Mouse (Mus musculus) forebrain, embryonic 16.5 days (tissue): ENCODE results near the gene Dusp12. TPM values are rescaled to one million over a fixed set of nuclear protein-coding genes. Genes with fewer than 3 reads are reported as not detected.

Source experiments
- ATAC-seq: fragments of 200-750 bp; cut with Nextera tagmentation; 2 replicates; pipeline ENCODE4 v1.8.0; 2017; ENCODE audit warnings: mild to moderate bottlenecking, moderate library complexity
- H3K27ac ChIP-seq: fragments of 300-500 bp; sonication (generic); 2 replicates; pipeline ENCODE4 v1.5.1; 2014; ENCODE audit warnings: low read length, control low read depth
- H3K27me3 ChIP-seq: fragments of 300-500 bp; sonication (generic); replicated peaks from 2 replicates; pipeline ENCODE4 v1.6.1; 2014; ENCODE audit warnings: low read length; ENCODE audit not compliant: control insufficient read depth, insufficient read depth
- H3K36me3 ChIP-seq: fragments of 300-500 bp; sonication (generic); 2 replicates; pipeline ENCODE4 v1.6.1; 2014; ENCODE audit not compliant: control insufficient read depth, insufficient read depth
- H3K4me1 ChIP-seq: fragments of 300-500 bp; sonication (generic); replicated peaks from 2 replicates; pipeline ENCODE4 v1.6.1; 2014; ENCODE audit warnings: low read length; ENCODE audit not compliant: control insufficient read depth, insufficient read depth
- H3K4me2 ChIP-seq: fragments of 300-500 bp; sonication (generic); 2 replicates; pipeline ENCODE4 v1.6.1; 2014; ENCODE audit warnings: mild to moderate bottlenecking, low read length, control low read depth
- H3K4me3 ChIP-seq: fragments of 300-500 bp; sonication (generic); replicated peaks from 2 replicates; pipeline ENCODE4 v1.5.1; 2014; ENCODE audit warnings: mild to moderate bottlenecking, low read length, control low read depth
- H3K9ac ChIP-seq: fragments of 300-500 bp; sonication (generic); replicated peaks from 2 replicates; pipeline ENCODE4 v1.6.1; 2014; ENCODE audit warnings: low read depth, low read length, control low read depth
- H3K9me3 ChIP-seq: fragments of 300-500 bp; sonication (generic); 2 replicates; pipeline ENCODE4 v1.6.1; 2016; ENCODE audit warnings: low read length; ENCODE audit not compliant: control insufficient read depth
- WGBS: fragments of 180-500 bp; shearing (Covaris S2); extraction: QIAGEN DNeasy Blood & Tissue Kit; methylation state at CpG from one replicate; pipeline ENCODE4 v1.1.7; 2014; 5-methylcytosine and 5-hydroxymethylcytosine counted together
- polyA plus RNA-seq: library from polyadenylated mRNA; unstranded; fragments of >200 nt; fragmentation: Nextera tagmentation; extraction: Ambion mirVana; gene quantifications from 2 replicates; pipeline ENCODE4 v1.2.1, GENCODE M21; 2015

The Dusp12 gene
- polyA plus RNA-seq, 1 experiment from 2014 or later, result 39.2 TPM

DNA sequence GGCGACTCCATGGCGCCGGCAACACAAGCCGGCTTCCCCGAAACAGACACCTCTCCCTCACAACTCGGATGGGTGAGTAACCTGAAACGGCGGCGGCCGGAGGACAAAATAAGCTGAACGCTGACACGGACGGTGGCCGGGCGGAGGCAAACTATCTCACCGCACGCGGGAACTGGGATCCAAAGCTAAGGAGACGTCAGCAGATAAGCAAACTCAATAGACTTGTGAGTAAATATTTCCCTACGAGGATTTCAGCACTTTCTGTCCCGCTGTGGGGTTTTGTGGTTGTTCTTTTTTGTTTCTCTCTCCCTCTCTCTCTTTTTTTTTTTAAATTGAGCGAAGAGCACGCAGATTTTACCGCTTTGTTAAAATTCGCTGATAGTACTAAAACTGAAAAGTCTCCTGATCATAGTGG lies 17.6 kb downstream of the Dusp12 start, which contains the start of gene Atf6:
Atf6 (minus strand) TSS at position 81 of the 415 bp plus-strand sequence.
- WGBS, result under 1% methylated on average over 25 of the region's 25 CpGs
- H3K36me3 ChIP-seq, result 0 out of 2 replicates have a peak, but pooled peaks cover 2% of the 10 kb centered on the region
- peak within 1 kb of the TSS; percentile 81 for H3K4me2 ChIP-seq
- H3K4me1 ChIP-seq, result peaks cover 10% of the 10 kb centered on the region
- H3K9me3 ChIP-seq, result no peaks in the 10 kb centered on the region
- peak within 1 kb of the TSS; percentile 61 for H3K27ac ChIP-seq
- peak; percentile 76 for ATAC-seq
- peak within 1 kb of the TSS; percentile 88 for H3K9ac ChIP-seq
- no peaks in the 10 kb centered on the region for H3K27me3 ChIP-seq
- peak within 1 kb of the TSS; percentile 96 for H3K4me3 ChIP-seq

GRCm38 (mm10) chr1:170866992-170867690 lies 18.2 kb downstream of the Dusp12 start:
- peak overlapping the region; percentile 88 for H3K9ac ChIP-seq
- no peaks in the 10 kb centered on the region for H3K27me3 ChIP-seq
- peak overlapping the region; percentile 81 for H3K4me2 ChIP-seq
- peaks cover 10% of the 10 kb centered on the region for H3K4me1 ChIP-seq
- peak; percentile 61 for ATAC-seq
- H3K36me3 ChIP-seq, result 0 out of 2 replicates have a peak, but pooled peaks cover 2% of the 10 kb centered on the region
- WGBS, result 2% methylated on average over 30 of the region's 30 CpGs
- peak overlapping the region; percentile 96 for H3K4me3 ChIP-seq
- H3K9me3 ChIP-seq, result no peaks in the 10 kb centered on the region
- peak overlapping the region; percentile 61 for H3K27ac ChIP-seq

- no peak overlapping the region for H3K4me3 ChIP-seq
- H3K27me3 ChIP-seq, result no peaks in the 10 kb centered on the region
- H3K36me3 ChIP-seq, result no peaks in the 10 kb centered on the region
- H3K4me2 ChIP-seq, result no peak overlapping the region
- ATAC-seq, result no peak
- peaks cover 10% of the 10 kb centered on the region for H3K4me1 ChIP-seq
- 90% methylated on average over 5 of the region's 5 CpGs for WGBS
- no peak overlapping the region for H3K9ac ChIP-seq
- no peak overlapping the region for H3K27ac ChIP-seq
- no peaks in the 10 kb centered on the region for H3K9me3 ChIP-seq
Observed at GRCm38 (mm10) chr1:170865406-170865805, 19.9 kb downstream of the Dusp12 start.

DNA sequence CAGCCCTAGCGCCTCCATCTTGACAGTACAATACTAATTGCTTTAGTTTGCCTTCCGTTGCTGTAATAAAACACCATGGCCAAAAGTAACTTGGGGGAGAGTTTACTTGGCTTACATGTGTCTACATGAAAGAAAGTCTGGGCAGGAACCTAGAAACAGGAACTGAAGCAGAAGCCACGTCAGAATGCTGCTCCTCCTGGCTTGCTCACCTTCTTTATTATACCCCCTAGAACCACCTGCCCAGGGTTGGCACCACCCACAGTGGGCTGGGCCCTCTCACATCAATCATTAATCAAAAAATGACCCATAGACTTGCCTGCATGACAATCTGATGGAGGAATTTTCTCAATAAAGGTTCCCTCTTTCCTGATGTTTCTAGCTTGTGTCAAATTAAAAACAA lies 20.6 kb downstream of the Dusp12 start:
- no peak for ATAC-seq
- 81% methylated on average over 3 of the region's 3 CpGs for WGBS
- Histone ChIP-seq H3K9me3 (no peaks in the 10 kb centered on the region), H3K4me3 (no peak overlapping the region), H3K27ac (no peak overlapping the region), H3K27me3 (no peaks in the 10 kb centered on the region), H3K36me3 (no peaks in the 10 kb centered on the region), H3K4me2 (no peak overlapping the region), H3K4me1 (peaks cover 10% of the 10 kb centered on the region), H3K9ac (no peak overlapping the region)

DNA sequence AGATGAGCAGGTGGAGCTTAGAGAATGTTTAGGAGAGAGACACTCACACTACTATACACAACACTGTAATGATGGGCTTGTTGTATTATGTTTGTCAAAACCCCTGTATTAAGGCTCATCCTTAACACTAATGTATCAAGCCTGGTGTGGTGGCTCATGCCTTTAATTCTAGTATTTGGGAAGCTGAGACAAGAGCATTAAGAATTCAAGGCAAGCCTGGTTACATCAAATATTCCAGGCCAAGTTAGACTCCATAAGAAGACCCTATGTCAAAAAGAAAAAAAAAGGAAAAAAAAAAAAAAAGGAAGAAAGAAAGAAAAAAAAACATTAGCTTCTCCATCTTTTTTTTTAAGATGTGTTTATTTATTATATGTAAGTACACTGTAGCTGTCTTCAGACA lies 21.1 kb downstream of the Dusp12 start:
- no peak overlapping the region for H3K27ac ChIP-seq
- no peak overlapping the region for H3K4me2 ChIP-seq

GRCm38 (mm10) chr1:170863033-170863432 lies 22.3 kb downstream of the Dusp12 start:
- 71% methylated on average over 4 of the region's 4 CpGs for WGBS
- H3K36me3 ChIP-seq, result no peaks in the 10 kb centered on the region
- no peaks in the 10 kb centered on the region for H3K9me3 ChIP-seq
- H3K4me3 ChIP-seq, result no peak overlapping the region
- no peak overlapping the region for H3K9ac ChIP-seq
- H3K4me1 ChIP-seq, result peaks cover 7% of the 10 kb centered on the region
- ATAC-seq, result no peak
- no peak overlapping the region for H3K4me2 ChIP-seq
- no peak overlapping the region for H3K27ac ChIP-seq
- H3K27me3 ChIP-seq, result no peaks in the 10 kb centered on the region

More for the DNA sequence above, 21.1 kb downstream of the Dusp12 start:
- Histone ChIP-seq H3K36me3 (no peaks in the 10 kb centered on the region), H3K9ac (no peak overlapping the region), H3K27me3 (no peaks in the 10 kb centered on the region), H3K4me3 (no peak overlapping the region), H3K9me3 (no peaks in the 10 kb centered on the region), H3K4me1 (peaks cover 7% of the 10 kb centered on the region)
- ATAC-seq, result no peak

GRCm38 (mm10) chr1:170862435-170862717 lies 23.0 kb downstream of the Dusp12 start:
- Histone ChIP-seq H3K27me3 (no peaks in the 10 kb centered on the region), H3K9ac (no peak overlapping the region), H3K4me2 (no peak overlapping the region), H3K9me3 (no peaks in the 10 kb centered on the region), H3K4me3 (no peak overlapping the region), H3K4me1 (peaks cover 7% of the 10 kb centered on the region), H3K27ac (no peak overlapping the region), H3K36me3 (no peaks in the 10 kb centered on the region)
- no peak for ATAC-seq
- WGBS, result 77% methylated on average over 3 of the region's 3 CpGs

GRCm38 (mm10) chr1:170861671-170862434 lies 23.5 kb downstream of the Dusp12 start:
- Histone ChIP-seq H3K36me3 (no peaks in the 10 kb centered on the region), H3K9me3 (no peaks in the 10 kb centered on the region), H3K9ac (no peak overlapping the region), H3K27ac (no peak overlapping the region), H3K27me3 (no peaks in the 10 kb centered on the region), H3K4me2 (no peak overlapping the region), H3K4me1 (peaks cover 5% of the 10 kb centered on the region), H3K4me3 (no peak overlapping the region)
- 81% methylated on average over 13 of the region's 13 CpGs for WGBS
- ATAC-seq, result no peak

GRCm38 (mm10) chr1:170858872-170859271 lies 26.5 kb downstream of the Dusp12 start:
- H3K9me3 ChIP-seq, result no peaks in the 10 kb centered on the region
- WGBS, result 63% methylated on average over 2 of the region's 2 CpGs

More at GRCm38 (mm10) chr1:170858872-170859271, 26.5 kb downstream of the Dusp12 start:
- Histone ChIP-seq H3K4me3 (no peak overlapping the region), H3K4me2 (no peak overlapping the region), H3K4me1 (no peaks in the 10 kb centered on the region), H3K9ac (no peak overlapping the region), H3K36me3 (no peaks in the 10 kb centered on the region), H3K27ac (no peak overlapping the region), H3K27me3 (no peaks in the 10 kb centered on the region)
- ATAC-seq, result no peak
